Comparison of ENCODE assay signal across 17 mouse cellular contexts in genomic region chrX:140572702-140573338, GRCm38 (mm10). TPM values are rescaled to one million over a fixed set of nuclear protein-coding genes. Genes with fewer than 3 reads are reported as not detected.
DNase-seq lines count a peak whose midpoint lies in the region; ATAC-seq lines count a peak whose summit lies in the region.
"Had no signal": no experiment of that assay in that cellular context is flagged by ENCODE, and none has a peak within 500 bp of the region (broad histone marks: within the 10 kb centered on the region; RNA-seq: fewer than 3 reads in every experiment).

No protein-coding gene starts in this region.

- ATAC-seq in heart, embryonic 13.5 days (ENCODE audit: extremely low read depth, insufficient number of reproducible peaks, low FRiP score, low TSS enrichment): no peak
- peak; percentile 83 for ATAC-seq in forebrain, embryonic 14.5 days
- ATAC-seq: intestine, embryonic 16.5 days; lung, postnatal 0 days had no signal

- peak overlapping the region; percentile 32; the same call in 1 of the 2 replicates for H3K27ac ChIP-seq in heart, embryonic 13.5 days (replicated peaks)
- no peak overlapping the region for H3K27ac ChIP-seq in forebrain, embryonic 14.5 days (ENCODE audit: low read depth, low read length)
- H3K27ac ChIP-seq: embryonic facial prominence, embryonic 15.5 days; liver, embryonic 13.5 days had no signal

- WGBS in heart, embryonic 13.5 days: 40% methylated on average over 2 of the region's 2 CpGs
- WGBS in forebrain, embryonic 14.5 days: 29% methylated on average over 2 of the region's 2 CpGs

- intact Hi-C loops in heart, postnatal 25 days (cut with DNase I): no loop called here

- H3K4me1 ChIP-seq in heart, embryonic 13.5 days: peaks cover 18% of the 10 kb centered on the region
- no peaks in the 10 kb centered on the region for H3K4me1 ChIP-seq in forebrain, embryonic 14.5 days (ENCODE audit: control insufficient read depth, insufficient read depth, low read length)
- H3K4me1 ChIP-seq: embryonic facial prominence, embryonic 15.5 days; liver, embryonic 13.5 days had no signal

- H3K4me2 ChIP-seq in heart, embryonic 13.5 days: no peak overlapping the region
- H3K4me2 ChIP-seq in forebrain, embryonic 14.5 days (ENCODE audit: low read length): no peak overlapping the region
- H3K4me2 ChIP-seq: embryonic facial prominence, embryonic 15.5 days; liver, embryonic 13.5 days had no signal

- no peaks in the 10 kb centered on the region for H3K9me3 ChIP-seq in heart, embryonic 13.5 days
- no peaks in the 10 kb centered on the region for H3K9me3 ChIP-seq in forebrain, embryonic 14.5 days (replicated peaks; ENCODE audit: control insufficient read depth, low read length)
- H3K9me3 ChIP-seq: embryonic facial prominence, embryonic 15.5 days; liver, embryonic 13.5 days had no signal

- no peak overlapping the region for H3K4me3 ChIP-seq in heart, embryonic 13.5 days
- no peak overlapping the region for H3K4me3 ChIP-seq in forebrain, embryonic 14.5 days (ENCODE audit: low read depth, low read length)
- H3K4me3 ChIP-seq: embryonic facial prominence, embryonic 15.5 days; liver, embryonic 13.5 days; myocyte had no signal

- H3K36me3 ChIP-seq in heart, embryonic 13.5 days: 0 out of 2 replicates have a peak, but pooled peaks cover 2% of the 10 kb centered on the region
- no peaks in the 10 kb centered on the region for H3K36me3 ChIP-seq in forebrain, embryonic 14.5 days (ENCODE audit: control insufficient read depth, insufficient read depth, low read length)
- H3K36me3 ChIP-seq: embryonic facial prominence, embryonic 15.5 days; liver, embryonic 13.5 days had no signal

- H3K9ac ChIP-seq in heart, embryonic 13.5 days: no peak overlapping the region
- H3K9ac ChIP-seq in forebrain, embryonic 14.5 days (ENCODE audit: low read length): no peak overlapping the region
- H3K9ac ChIP-seq: embryonic facial prominence, embryonic 15.5 days; liver, embryonic 13.5 days had no signal

- DNase-seq in embryo, embryonic 10 days (ENCODE audit: low spot score): peak; percentile 3
- DNase-seq in embryo, embryonic 9.5 days (ENCODE audit: extremely low spot score): no peak
- no peak for DNase-seq in heart, postnatal 25 days (ENCODE audit: low spot score)
- peak; percentile 55 for DNase-seq in 3T3-L1 (ENCODE audit: low read depth, low spot score)
- DNase-seq in forebrain, embryonic 14.5 days (ENCODE audit: low spot score): peak; percentile 62
- DNase-seq in lung, postnatal 25 days (ENCODE audit: low spot score): no peak
- DNase-seq in adrenal gland, postnatal 4 days (ENCODE audit: low spot score in 2 of 2): no peak
- DNase-seq: adrenal gland, adult 2 months; cerebellum, postnatal 14 days; gastrocnemius, postnatal 10 days; kidney, postnatal 14 days; liver, embryonic 13.5 days had no signal

- peaks cover 34% of the 10 kb centered on the region for H3K27me3 ChIP-seq in heart, embryonic 13.5 days (replicated peaks)
- peaks cover 54% of the 10 kb centered on the region for H3K27me3 ChIP-seq in forebrain, embryonic 14.5 days (replicated peaks; ENCODE audit: control insufficient read depth, insufficient read depth, low read length)

RNA-seq across cellular contexts. Expression of gene Tsc22d3, which starts 27.6 kb away (rescaled TPM):
- 163 and 212 TPM in 2 replicates for polyA plus RNA-seq in heart, embryonic 13.5 days (2015; fragmentation: Nextera tagmentation; extraction: Ambion mirVana)
- 100 to 1,000 TPM; 130 to 184 TPM for total RNA-seq in heart, postnatal 25 days (2021)
- polyA plus RNA-seq in forebrain, embryonic 14.5 days (2014; fragmentation: Nextera tagmentation; extraction: Ambion mirVana): 103 and 109 TPM in 2 replicates
- total RNA-seq in adrenal gland, postnatal 4 days (2021): 10 to 100 TPM; 74.0 to 79.1 TPM

Comparison
In these comparisons a context has a peak if more than half of its experiments do, and no peak if none do; other contexts are left out.
1. DNase-seq: peak in embryo, embryonic 10 days (single experiment), 3T3-L1 (single experiment) and forebrain, embryonic 14.5 days (single experiment); none in embryo, embryonic 9.5 days (single experiment), heart, postnatal 25 days (single experiment), lung, postnatal 25 days (single experiment) and adrenal gland, postnatal 4 days (0 of 2).